Mouse (Mus musculus) heart, postnatal 0 days (tissue): ENCODE measurements around the gene Akt2.
"Not testable (repeated sequence)": the region's sequence is repeated elsewhere in the genome, so short reads cannot be mapped to it uniquely, and the experiment has no call there.

Source experiments
- CTCF ChIP-seq: IDR thresholded peaks from 2 replicates; pipeline ENCODE4 v1.5.1; 2016; ENCODE audit warnings: antibody characterized with exemption, control low read depth, low read depth
- EP300 ChIP-seq: IDR thresholded peaks from 2 replicates; pipeline ENCODE4 v1.6.1; 2016; ENCODE audit warnings: antibody characterized with exemption, low read depth

GRCm38 (mm10) chr7:27628816-27629215 is 37.5 kb downstream of the Akt2 start:
- not testable (repeated sequence) for TF ChIP-seq EP300, CTCF
